Mouse (Mus musculus) testis, adult 2 months (tissue): ENCODE results near the gene Prss30. TPM values are rescaled to one million over a fixed set of nuclear protein-coding genes. Genes with fewer than 3 reads are reported as not detected.

ENCODE experiments used
- H3K27ac ChIP-seq: fragments of 200-500 bp; 2 replicates; pipeline ENCODE4 v1.5.1; 2012; ENCODE audit warnings: low read depth, low read length; ENCODE audit not compliant: control insufficient read depth, insufficient read depth
- H3K27me3 ChIP-seq: fragments of 200-500 bp; 2 replicates; pipeline ENCODE4 v1.6.1; 2012; ENCODE audit warnings: mild to moderate bottlenecking, low read length, moderate library complexity; ENCODE audit not compliant: control insufficient read depth, insufficient read depth
- H3K36me3 ChIP-seq: fragments of 200-500 bp; 2 replicates; pipeline ENCODE4 v1.6.1; 2012; ENCODE audit warnings: mild to moderate bottlenecking, low read length; ENCODE audit not compliant: control insufficient read depth, insufficient read depth
- H3K4me1 ChIP-seq: fragments of 200-500 bp; 2 replicates; pipeline ENCODE4 v1.6.1; 2012; ENCODE audit warnings: low read length; ENCODE audit not compliant: control insufficient read depth, insufficient read depth
- H3K4me3 ChIP-seq: fragments of 200-500 bp; 2 replicates; pipeline ENCODE4 v1.5.1; 2012; ENCODE audit warnings: low read depth, mild to moderate bottlenecking, low read length, moderate library complexity, mixed read lengths; ENCODE audit not compliant: control insufficient read depth
- CTCF ChIP-seq: fragments of 200-500 bp; IDR thresholded peaks from 2 replicates; pipeline ENCODE4 v1.5.1; 2012; ENCODE audit warnings: low read depth, mild to moderate bottlenecking, inconsistent platforms, low read length, moderate library complexity; ENCODE audit not compliant: control insufficient read depth, insufficient read depth, insufficient replicate concordance
- POLR2A ChIP-seq: fragments of 200-500 bp; IDR thresholded peaks from 2 replicates; pipeline ENCODE4 v1.6.1; 2012; ENCODE audit warnings: low read depth, mild to moderate bottlenecking, inconsistent platforms, low read length, moderate library complexity; ENCODE audit not compliant: control insufficient read depth
- polyA plus RNA-seq: library from polyadenylated mRNA; depleted of rRNA; stranded (reverse); fragments of >200 nt; gene quantifications from 2 replicates; pipeline ENCODE4 v1.2.3, GENCODE M21; 2012; rRNA removed

The Prss30 gene
- polyA plus RNA-seq, 1 experiment: not detected

- H3K27ac ChIP-seq: peak overlapping the region; percentile 25; the same call in 1 of the 2 replicates
- TF ChIP-seq POLR2A (no peak), CTCF (no peak)
- peaks cover 9% of the 10 kb centered on the region for H3K4me1 ChIP-seq
- no peaks in the 10 kb centered on the region for H3K27me3 ChIP-seq
- peak overlapping the region; percentile 86 for H3K4me3 ChIP-seq
- H3K36me3 ChIP-seq: no peaks in the 10 kb centered on the region
These were observed 55.3 kb downstream of the Prss30 start for GRCm38 (mm10) chr17:23925090-23925493.

- Histone ChIP-seq H3K4me1 (peaks cover 7% of the 10 kb centered on the region), H3K4me3 (peak overlapping the region; percentile 86), H3K27ac (no peak overlapping the region), H3K27me3 (no peaks in the 10 kb centered on the region), H3K36me3 (no peaks in the 10 kb centered on the region)
- TF ChIP-seq POLR2A: peak; percentile 47; the same call in 1 of the 2 replicates
- no peak for TF ChIP-seq CTCF
These were observed 55.8 kb downstream of the Prss30 start for GRCm38 (mm10) chr17:23924531-23925007.

Other genes with a start within 250 kb of the Prss30 start
- gene Paqr4, start 239.7 kb downstream of the Prss30 start, polyA plus RNA-seq: 0.69 and 0.85 TPM in 2 replicates
- gene Kremen2, start 234.7 kb downstream of the Prss30 start, polyA plus RNA-seq: 0.80 and 0.97 TPM in 2 replicates
- 155 and 178 TPM in 2 replicates for gene Flywch1, start 209.0 kb downstream of the Prss30 start, polyA plus RNA-seq
- gene Flywch2, start 194.5 kb downstream of the Prss30 start, polyA plus RNA-seq: 11.8 and 14.8 TPM in 2 replicates
- gene Srrm2, start 190.0 kb downstream of the Prss30 start, polyA plus RNA-seq: 259 and 286 TPM in 2 replicates
- gene Elob, start 151.4 kb downstream of the Prss30 start, polyA plus RNA-seq: 1,587 and 1,813 TPM in 2 replicates
- gene Prss33, start 144.5 kb downstream of the Prss30 start, polyA plus RNA-seq: 0.89 and 1.2 TPM in 2 replicates
- 0.30 and 0.36 TPM in 2 replicates for gene Prss32, start 136.7 kb downstream of the Prss30 start, polyA plus RNA-seq
- gene Prss41, start 136.4 kb downstream of the Prss30 start, polyA plus RNA-seq: 12.2 and 13.8 TPM in 2 replicates
- 208 and 246 TPM in 2 replicates for gene Prss21, start 112.5 kb downstream of the Prss30 start, polyA plus RNA-seq
- gene Dcpp1, start 99.7 kb downstream of the Prss30 start, polyA plus RNA-seq: 0.34 and 0.67 TPM in 2 replicates
- not detected in 2 replicates for gene Dcpp2, start 99.7 kb downstream of the Prss30 start, polyA plus RNA-seq
- gene Dcpp3, start 63.1 kb downstream of the Prss30 start, polyA plus RNA-seq: not detected in 2 replicates
- not detected in 2 replicates for gene Sbp, start 38.9 kb downstream of the Prss30 start, polyA plus RNA-seq
- gene Sbpl, start 25.3 kb downstream of the Prss30 start, polyA plus RNA-seq: not detected in 2 replicates
- not detected in 2 replicates for gene Prss22, start 17.5 kb upstream of the Prss30 start, polyA plus RNA-seq
- not detected in 2 replicates for gene Prss27, start 57.6 kb upstream of the Prss30 start, polyA plus RNA-seq
- gene Kctd5, start 92.9 kb upstream of the Prss30 start, polyA plus RNA-seq: 11.5 and 11.9 TPM in 2 replicates
- 486 and 516 TPM in 2 replicates for gene Pdpk1, start 170.4 kb upstream of the Prss30 start, polyA plus RNA-seq
- gene Amdhd2, start 183.2 kb upstream of the Prss30 start, polyA plus RNA-seq: 116 and 135 TPM in 2 replicates
- gene Atp6v0c, start 189.1 kb upstream of the Prss30 start, polyA plus RNA-seq: 329 and 345 TPM in 2 replicates
- gene Tbc1d24, start 225.0 kb upstream of the Prss30 start, polyA plus RNA-seq: 7.0 and 9.5 TPM in 2 replicates
- 0.35 and 0.54 TPM in 2 replicates for gene Ntn3, start 229.0 kb upstream of the Prss30 start, polyA plus RNA-seq
- gene Tedc2, start 240.3 kb upstream of the Prss30 start, polyA plus RNA-seq: 4.0 and 4.1 TPM in 2 replicates